Mouse (Mus musculus): ENCODE results near the gene Glce. TPM values are rescaled to one million over a fixed set of nuclear protein-coding genes. Genes with fewer than 3 reads are reported as not detected.

Gene Glce
- polyA plus RNA-seq, 1 experiment from 2014 or later: 21.0 TPM

GRCm38 (mm10) chr9:62032206-62032605 is 90.2 kb downstream of the Glce start:
- Histone ChIP-seq H3K4me2 (ENCODE audit: low read length) (no peak overlapping the region), H3K4me3 (ENCODE audit: low read depth, low read length) (no peak overlapping the region), H3K36me3 (ENCODE audit: control insufficient read depth, insufficient read depth, low read length) (no peaks in the 10 kb centered on the region), H3K9ac (ENCODE audit: low read depth, low read length) (no peak overlapping the region), H3K4me1 (ENCODE audit: control insufficient read depth, insufficient read depth, low read length) (no peaks in the 10 kb centered on the region), H3K9me3 (replicated peaks; ENCODE audit: control insufficient read depth, low read length, poor library complexity, severe bottlenecking) (no peaks in the 10 kb centered on the region), H3K27ac (ENCODE audit: low read length) (no peak overlapping the region), H3K27me3 (ENCODE audit: control insufficient read depth, insufficient read depth, low read depth, low read length) (peaks cover 2% of the 10 kb centered on the region)
- WGBS: 90% methylated on average over 3 of the region's 3 CpGs
- ATAC-seq: no peak

GRCm38 (mm10) chr9:62028072-62028471 is 94.4 kb downstream of the Glce start:
- 52% methylated on average over 3 of the region's 3 CpGs for WGBS
- Histone ChIP-seq H3K36me3 (ENCODE audit: control insufficient read depth, insufficient read depth, low read length) (no peaks in the 10 kb centered on the region), H3K4me2 (ENCODE audit: low read length) (no peak overlapping the region)

GRCm38 (mm10) chr9:62026600-62026999 is 95.9 kb downstream of the Glce start, which contains the start of gene Paqr5:
TSS of gene Paqr5 (minus strand) at chr9:62026856.
- WGBS: 2% methylated on average over 30 of the region's 32 CpGs

More at GRCm38 (mm10) chr9:62028072-62028471, 94.4 kb downstream of the Glce start:
- Histone ChIP-seq H3K9me3 (replicated peaks; ENCODE audit: control insufficient read depth, low read length, poor library complexity, severe bottlenecking) (no peaks in the 10 kb centered on the region), H3K9ac (ENCODE audit: low read depth, low read length) (no peak overlapping the region), H3K4me3 (ENCODE audit: low read depth, low read length) (no peak overlapping the region), H3K27ac (ENCODE audit: low read length) (no peak overlapping the region), H3K27me3 (ENCODE audit: control insufficient read depth, insufficient read depth, low read depth, low read length) (peaks cover 17% of the 10 kb centered on the region), H3K4me1 (ENCODE audit: control insufficient read depth, insufficient read depth, low read length) (peaks cover 4% of the 10 kb centered on the region)
- no peak for ATAC-seq

GRCm38 (mm10) chr9:62025056-62025455 is 97.4 kb downstream of the Glce start:
- ATAC-seq: no peak
- no peaks in the 10 kb centered on the region for H3K9me3 ChIP-seq (replicated peaks; ENCODE audit: control insufficient read depth, low read length, poor library complexity, severe bottlenecking)
- no peak overlapping the region for H3K4me2 ChIP-seq (ENCODE audit: low read length)
- H3K36me3 ChIP-seq (ENCODE audit: control insufficient read depth, insufficient read depth, low read length): no peaks in the 10 kb centered on the region
- no peak overlapping the region for H3K4me3 ChIP-seq (ENCODE audit: low read depth, low read length)
- H3K27me3 ChIP-seq (ENCODE audit: control insufficient read depth, insufficient read depth, low read depth, low read length): peaks cover 17% of the 10 kb centered on the region
- 44% methylated on average over 5 of the region's 5 CpGs for whole genome bisulfite sequencing
- no peak overlapping the region for H3K9ac ChIP-seq (ENCODE audit: low read depth, low read length)
- H3K27ac ChIP-seq (ENCODE audit: low read length): no peak overlapping the region
- peaks cover 4% of the 10 kb centered on the region for H3K4me1 ChIP-seq (ENCODE audit: control insufficient read depth, insufficient read depth, low read length)

More at GRCm38 (mm10) chr9:62026600-62026999, 95.9 kb downstream of the Glce start, which contains the start of gene Paqr5:
- H3K27ac ChIP-seq (ENCODE audit: low read length): no peak within 1 kb of the TSS
- no peaks in the 10 kb centered on the region for H3K9me3 ChIP-seq (replicated peaks; ENCODE audit: control insufficient read depth, low read length, poor library complexity, severe bottlenecking)
- H3K9ac ChIP-seq (ENCODE audit: low read depth, low read length): peak within 1 kb of the TSS; percentile 52; the same call in 1 of the 2 replicates
- no peak for ATAC-seq
- peak within 1 kb of the TSS; percentile 34 for H3K4me3 ChIP-seq (ENCODE audit: low read depth, low read length)
- H3K4me1 ChIP-seq (ENCODE audit: control insufficient read depth, insufficient read depth, low read length): peaks cover 4% of the 10 kb centered on the region
- peak within 1 kb of the TSS; percentile 58 for H3K4me2 ChIP-seq (ENCODE audit: low read length)
- H3K36me3 ChIP-seq (ENCODE audit: control insufficient read depth, insufficient read depth, low read length): no peaks in the 10 kb centered on the region
- peaks cover 17% of the 10 kb centered on the region for H3K27me3 ChIP-seq (ENCODE audit: control insufficient read depth, insufficient read depth, low read depth, low read length)

- Histone ChIP-seq H3K4me3 (ENCODE audit: low read depth, low read length) (no peak overlapping the region), H3K27ac (ENCODE audit: low read length) (no peak overlapping the region), H3K27me3 (ENCODE audit: control insufficient read depth, insufficient read depth, low read depth, low read length) (peaks cover 17% of the 10 kb centered on the region), H3K4me1 (ENCODE audit: control insufficient read depth, insufficient read depth, low read length) (peaks cover 4% of the 10 kb centered on the region), H3K9ac (ENCODE audit: low read depth, low read length) (no peak overlapping the region), H3K4me2 (ENCODE audit: low read length) (no peak overlapping the region), H3K36me3 (ENCODE audit: control insufficient read depth, insufficient read depth, low read length) (no peaks in the 10 kb centered on the region), H3K9me3 (replicated peaks; ENCODE audit: control insufficient read depth, low read length, poor library complexity, severe bottlenecking) (no peaks in the 10 kb centered on the region)
- WGBS: 63% methylated on average over 4 of the region's 4 CpGs
- no peak for ATAC-seq
Measured at GRCm38 (mm10) chr9:62023879-62024278, 98.6 kb downstream of the Glce start.

- 83% methylated on average over 6 of the region's 6 CpGs for WGBS
- no peak overlapping the region for H3K4me2 ChIP-seq (ENCODE audit: low read length)
- ATAC-seq: no peak
- no peak overlapping the region for H3K9ac ChIP-seq (ENCODE audit: low read depth, low read length)
- H3K9me3 ChIP-seq (replicated peaks; ENCODE audit: control insufficient read depth, low read length, poor library complexity, severe bottlenecking): no peaks in the 10 kb centered on the region
- no peak overlapping the region for H3K27ac ChIP-seq (ENCODE audit: low read length)
- peaks cover 4% of the 10 kb centered on the region for H3K4me1 ChIP-seq (ENCODE audit: control insufficient read depth, insufficient read depth, low read length)
- H3K36me3 ChIP-seq (ENCODE audit: control insufficient read depth, insufficient read depth, low read length): no peaks in the 10 kb centered on the region
- peaks cover 17% of the 10 kb centered on the region for H3K27me3 ChIP-seq (ENCODE audit: control insufficient read depth, insufficient read depth, low read depth, low read length)
- no peak overlapping the region for H3K4me3 ChIP-seq (ENCODE audit: low read depth, low read length)
Measured at GRCm38 (mm10) chr9:62022961-62023680, 99.3 kb downstream of the Glce start.

- no peak overlapping the region for H3K4me3 ChIP-seq (ENCODE audit: low read depth, low read length)
- no peaks in the 10 kb centered on the region for H3K9me3 ChIP-seq (replicated peaks; ENCODE audit: control insufficient read depth, low read length, poor library complexity, severe bottlenecking)
- no peak for ATAC-seq
- H3K36me3 ChIP-seq (ENCODE audit: control insufficient read depth, insufficient read depth, low read length): no peaks in the 10 kb centered on the region
- H3K27ac ChIP-seq (ENCODE audit: low read length): no peak overlapping the region
- H3K27me3 ChIP-seq (ENCODE audit: control insufficient read depth, insufficient read depth, low read depth, low read length): peaks cover 10% of the 10 kb centered on the region
- 80% methylated on average over 7 of the region's 7 CpGs for WGBS
- no peak overlapping the region for H3K9ac ChIP-seq (ENCODE audit: low read depth, low read length)
- H3K4me1 ChIP-seq (ENCODE audit: control insufficient read depth, insufficient read depth, low read length): peaks cover 3% of the 10 kb centered on the region
- no peak overlapping the region for H3K4me2 ChIP-seq (ENCODE audit: low read length)
Measured at GRCm38 (mm10) chr9:62021583-62022120, 100.8 kb downstream of the Glce start.

- no peaks in the 10 kb centered on the region for H3K4me1 ChIP-seq (ENCODE audit: control insufficient read depth, insufficient read depth, low read length)
- no peaks in the 10 kb centered on the region for H3K9me3 ChIP-seq (replicated peaks; ENCODE audit: control insufficient read depth, low read length, poor library complexity, severe bottlenecking)
- no peak overlapping the region for H3K9ac ChIP-seq (ENCODE audit: low read depth, low read length)
- 82% methylated on average over 7 of the region's 7 CpGs for WGBS
- no peak overlapping the region for H3K4me3 ChIP-seq (ENCODE audit: low read depth, low read length)
- H3K36me3 ChIP-seq (ENCODE audit: control insufficient read depth, insufficient read depth, low read length): no peaks in the 10 kb centered on the region
- H3K27me3 ChIP-seq (ENCODE audit: control insufficient read depth, insufficient read depth, low read depth, low read length): peaks cover 1% of the 10 kb centered on the region; the same call in 1 of the 2 replicates
- ATAC-seq: no peak
- no peak overlapping the region for H3K27ac ChIP-seq (ENCODE audit: low read length)
- no peak overlapping the region for H3K4me2 ChIP-seq (ENCODE audit: low read length)
Measured at GRCm38 (mm10) chr9:62020259-62020658, 102.2 kb downstream of the Glce start.

All from midbrain, embryonic 16.5 days (tissue).